Mouse (Mus musculus) embryonic fibroblast, embryonic 13.5 days (primary cell): ENCODE results near the gene Basp1.

Source experiments
- CTCF ChIP-seq: IDR thresholded peaks from 2 replicates; pipeline ENCODE4 v1.5.1; 2011; ENCODE audit warnings: mild to moderate bottlenecking, control low read depth, low read length, moderate library complexity, borderline replicate concordance; ENCODE audit not compliant: insufficient read depth
- POLR2A ChIP-seq: IDR thresholded peaks from 2 replicates; pipeline ENCODE4 v1.6.1; 2011; ENCODE audit warnings: low read depth, mild to moderate bottlenecking, control low read depth, low read length, moderate library complexity

DNA sequence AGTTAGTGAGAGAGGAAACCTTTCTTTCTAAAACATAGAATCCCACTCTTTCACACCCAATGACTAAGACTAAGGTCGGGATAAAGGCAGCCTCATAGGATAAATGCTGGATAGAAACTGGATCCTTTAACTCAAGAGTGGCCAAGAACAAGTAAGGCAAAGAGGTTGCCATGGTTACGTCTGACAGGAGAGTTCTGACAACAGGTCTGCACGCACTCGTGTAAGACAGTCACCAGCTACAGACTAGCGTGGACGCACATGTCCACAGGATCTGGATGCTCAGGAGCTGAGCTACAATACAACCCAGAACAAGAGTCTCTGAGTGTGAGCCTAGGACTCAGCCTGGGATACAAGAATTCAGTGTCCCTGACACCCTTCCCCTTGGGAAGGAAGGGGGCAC is 26.0 kb downstream of the Basp1 start:
- TF ChIP-seq POLR2A, result no peak
- TF ChIP-seq CTCF, result no peak
